Mouse (Mus musculus) embryonic fibroblast, embryonic 13.5 days (primary cell): ENCODE data around the gene Gm28048.

ENCODE experiments used
- CTCF ChIP-seq: IDR thresholded peaks from 2 replicates; pipeline ENCODE4 v1.5.1; 2011; ENCODE audit warnings: mild to moderate bottlenecking, control low read depth, low read length, moderate library complexity, borderline replicate concordance; ENCODE audit not compliant: insufficient read depth
- POLR2A ChIP-seq: IDR thresholded peaks from 2 replicates; pipeline ENCODE4 v1.6.1; 2011; ENCODE audit warnings: low read depth, mild to moderate bottlenecking, control low read depth, low read length, moderate library complexity

GRCm38 (mm10) chr11:22889224-22889623 lies 92.7 kb downstream of the Gm28048 start:
- TF ChIP-seq CTCF = no peak
- TF ChIP-seq POLR2A = no peak
